Mouse (Mus musculus): ENCODE measurements around the gene Cotl1.

DNA sequence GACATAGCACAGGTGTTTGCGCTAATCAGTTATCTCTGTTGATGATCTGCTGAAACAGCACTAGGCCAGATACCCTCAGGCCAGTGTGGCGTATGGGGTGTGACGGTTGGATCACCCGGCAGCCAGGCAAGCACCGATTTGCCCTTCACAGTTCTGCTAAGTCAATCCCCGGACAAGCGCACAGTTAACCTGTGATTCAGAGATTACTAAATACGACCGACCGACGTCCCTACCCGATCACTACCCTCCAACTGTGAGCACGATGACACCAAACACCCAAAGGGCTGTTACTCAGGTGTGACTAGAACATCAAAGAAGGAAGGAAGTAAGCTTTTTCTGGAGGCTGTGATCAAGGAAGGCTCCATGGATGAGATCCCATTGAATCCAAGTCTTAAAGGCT lies 10.9 kb downstream of the Cotl1 start:
- TF ChIP-seq CTCF (IDR thresholded peaks at IDR 0.05; ENCODE audit: control insufficient read depth, insufficient read depth, insufficient read length) (no peak), MYOD1 (IDR thresholded peaks at IDR 0.05; ENCODE audit: control insufficient read depth, insufficient read length, low read depth) (no peak), USF1 (IDR thresholded peaks at IDR 0.05; ENCODE audit: low read depth) (no peak)
